Mouse (Mus musculus) hindbrain, embryonic 15.5 days (tissue): Measurements from ENCODE around the gene AC124502.3. TPM values are rescaled to one million over a fixed set of nuclear protein-coding genes. Genes with fewer than 3 reads are reported as not detected.

Experiments
- ATAC-seq: fragments of 200-750 bp; cut with Nextera tagmentation; 2 replicates; pipeline ENCODE4 v1.8.0; 2017; ENCODE audit warnings: low read depth, moderate number of reproducible peaks, moderate TSS enrichment; ENCODE audit not compliant: low FRiP score
- H3K27ac ChIP-seq: fragments of 300-500 bp; sonication (generic); replicated peaks from 2 replicates; pipeline ENCODE4 v1.5.1; 2015; ENCODE audit warnings: mild to moderate bottlenecking, inconsistent platforms
- H3K27me3 ChIP-seq: fragments of 300-500 bp; sonication (generic); 2 replicates; pipeline ENCODE4 v1.6.1; 2015; ENCODE audit warnings: control low read depth, inconsistent platforms
- H3K36me3 ChIP-seq: fragments of 300-500 bp; sonication (generic); 2 replicates; pipeline ENCODE4 v1.6.1; 2015; ENCODE audit warnings: control low read depth, inconsistent platforms
- H3K4me1 ChIP-seq: fragments of 300-500 bp; sonication (generic); replicated peaks from 2 replicates; pipeline ENCODE4 v1.6.1; 2015; ENCODE audit warnings: control low read depth, inconsistent platforms
- H3K4me2 ChIP-seq: fragments of 300-500 bp; sonication (generic); 2 replicates; pipeline ENCODE4 v1.6.1; 2015; ENCODE audit warnings: moderate library complexity, mild to moderate bottlenecking, inconsistent platforms
- H3K4me3 ChIP-seq: fragments of 300-500 bp; sonication (generic); 2 replicates; pipeline ENCODE4 v1.5.1; 2015; ENCODE audit warnings: mild to moderate bottlenecking, inconsistent platforms
- H3K9ac ChIP-seq: fragments of 300-500 bp; sonication (generic); 2 replicates; pipeline ENCODE4 v1.6.1; 2015; ENCODE audit warnings: inconsistent platforms
- H3K9me3 ChIP-seq: fragments of 300-500 bp; sonication (generic); 2 replicates; pipeline ENCODE4 v1.6.1; 2016; ENCODE audit warnings: control low read depth, inconsistent platforms
- WGBS: fragments of 180-500 bp; shearing (Covaris S2); methylation state at CpG from one replicate; pipeline ENCODE4 v1.1.7; 2015; 5-methylcytosine and 5-hydroxymethylcytosine counted together
- polyA plus RNA-seq: library from polyadenylated mRNA; unstranded; fragments of >200 nt; fragmentation: Nextera tagmentation; extraction: Ambion mirVana; gene quantifications from 2 replicates; pipeline ENCODE4 v1.2.1, GENCODE M21; 2015

Gene AC124502.3
- polyA plus RNA-seq, 1 experiment from 2014 or later, result 5.1 TPM

- WGBS, result 70% methylated on average over 12 of the region's 12 CpGs
Measured at GRCm38 (mm10) chr19:5093481-5094242, 55.0 kb downstream of the AC124502.3 start.

GRCm38 (mm10) chr19:5094243-5094632 is 55.5 kb downstream of the AC124502.3 start:
- Histone ChIP-seq H3K27ac (peak overlapping the region; percentile 97), H3K27me3 (no peaks in the 10 kb centered on the region), H3K4me1 (peaks cover 60% of the 10 kb centered on the region), H3K9ac (peak overlapping the region; percentile 45), H3K4me3 (peak overlapping the region; percentile 91), H3K9me3 (no peaks in the 10 kb centered on the region), H3K4me2 (peak overlapping the region; percentile 87), H3K36me3 (peaks cover 30% of the 10 kb centered on the region)
- under 1% methylated on average over 21 of the region's 21 CpGs for WGBS
- peak; percentile 62 for ATAC-seq

More at GRCm38 (mm10) chr19:5093481-5094242, 55.0 kb downstream of the AC124502.3 start:
- no peak for ATAC-seq
- H3K4me1 ChIP-seq, result peaks cover 60% of the 10 kb centered on the region
- H3K27me3 ChIP-seq, result no peaks in the 10 kb centered on the region
- peak overlapping the region; percentile 91; the same call in 1 of the 2 replicates for H3K4me3 ChIP-seq
- H3K9ac ChIP-seq, result peak overlapping the region; percentile 45; the same call in 1 of the 2 replicates
- peak overlapping the region; percentile 97 for H3K27ac ChIP-seq
- peak overlapping the region; percentile 87 for H3K4me2 ChIP-seq
- peaks cover 30% of the 10 kb centered on the region for H3K36me3 ChIP-seq
- H3K9me3 ChIP-seq, result no peaks in the 10 kb centered on the region

DNA sequence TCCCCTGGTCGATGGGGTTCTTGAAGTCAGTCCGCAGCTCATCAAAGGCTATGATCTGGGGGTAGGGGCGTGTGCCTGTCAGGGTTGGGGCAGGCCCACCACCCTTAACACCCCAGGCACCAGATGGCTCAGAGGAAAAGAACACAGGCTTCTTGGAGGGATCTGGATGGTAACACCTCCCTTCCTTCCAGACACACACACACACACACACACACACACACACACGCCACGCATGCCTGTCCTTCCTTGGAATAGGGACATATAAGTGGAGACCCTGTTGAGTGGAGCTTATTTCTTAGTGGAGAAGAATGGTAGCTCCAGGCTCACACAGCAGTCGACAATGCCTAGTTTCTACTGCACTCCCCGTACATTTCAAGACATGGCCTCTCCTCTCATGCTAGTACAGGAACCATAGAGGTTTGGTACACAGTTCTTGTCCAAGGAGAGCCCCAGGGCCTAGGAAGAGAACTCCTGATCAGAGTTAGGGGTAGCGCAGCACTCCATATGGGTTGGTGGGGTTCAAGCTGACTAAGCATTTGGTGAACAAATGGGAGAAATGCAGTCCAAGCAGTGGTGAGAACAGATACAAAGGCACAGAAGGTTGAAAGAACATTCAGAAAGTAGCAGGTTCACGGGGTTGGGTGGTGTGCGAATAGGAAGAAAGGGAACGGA is 56.2 kb downstream of the AC124502.3 start:
- H3K4me3 ChIP-seq, result peak overlapping the region; percentile 91
- peak overlapping the region; percentile 97 for H3K27ac ChIP-seq
- H3K27me3 ChIP-seq, result no peaks in the 10 kb centered on the region
- H3K9ac ChIP-seq, result peak overlapping the region; percentile 45
- 25% methylated on average over 11 of the region's 11 CpGs for WGBS
- H3K4me1 ChIP-seq, result peaks cover 61% of the 10 kb centered on the region
- peaks cover 33% of the 10 kb centered on the region for H3K36me3 ChIP-seq
- H3K4me2 ChIP-seq, result peak overlapping the region; percentile 87
- no peak; the same call in 1 of the 2 replicates for ATAC-seq
- H3K9me3 ChIP-seq, result no peaks in the 10 kb centered on the region

- WGBS, result 7% methylated on average over 9 of the region's 9 CpGs
- peak overlapping the region; percentile 99 for H3K9ac ChIP-seq
- H3K36me3 ChIP-seq, result peaks cover 36% of the 10 kb centered on the region
- peak overlapping the region; percentile 87 for H3K4me2 ChIP-seq
- H3K27ac ChIP-seq, result peak overlapping the region; percentile 97
- H3K4me1 ChIP-seq, result peaks cover 63% of the 10 kb centered on the region
- no peaks in the 10 kb centered on the region for H3K9me3 ChIP-seq
- H3K27me3 ChIP-seq, result no peaks in the 10 kb centered on the region
- peak overlapping the region; percentile 91 for H3K4me3 ChIP-seq
- ATAC-seq, result no peak
Measured at GRCm38 (mm10) chr19:5095887-5096474, 57.3 kb downstream of the AC124502.3 start.

GRCm38 (mm10) chr19:5097521-5098362 is 59.1 kb downstream of the AC124502.3 start:
- Histone ChIP-seq H3K4me2 (peak overlapping the region; percentile 87), H3K4me1 (peaks cover 63% of the 10 kb centered on the region), H3K27me3 (no peaks in the 10 kb centered on the region), H3K9ac (peak overlapping the region; percentile 99), H3K27ac (peak overlapping the region; percentile 97), H3K9me3 (no peaks in the 10 kb centered on the region), H3K36me3 (peaks cover 34% of the 10 kb centered on the region), H3K4me3 (peak overlapping the region; percentile 91)
- peak; percentile 39 for ATAC-seq
- WGBS, result 2% methylated on average over 21 of the region's 31 CpGs

GRCm38 (mm10) chr19:5098363-5099143 is 59.9 kb downstream of the AC124502.3 start, which contains the start of gene Cnih2:
TSS of gene Cnih2 (minus strand) at chr19:5098521.
- Histone ChIP-seq H3K27ac (peak within 1 kb of the TSS; percentile 97), H3K4me3 (peak within 1 kb of the TSS; percentile 91), H3K9ac (peak within 1 kb of the TSS; percentile 99), H3K9me3 (no peaks in the 10 kb centered on the region), H3K36me3 (peaks cover 35% of the 10 kb centered on the region), H3K4me1 (peaks cover 56% of the 10 kb centered on the region), H3K27me3 (no peaks in the 10 kb centered on the region), H3K4me2 (peak within 1 kb of the TSS; percentile 87)
- ATAC-seq, result peak; percentile 68
- 1% methylated on average over 41 of the region's 48 CpGs for WGBS

Other genes starting within 250 kb of the AC124502.3 start
- gene Rbm4, start 245.0 kb upstream of the AC124502.3 start, polyA plus RNA-seq, result 72.3 and 87.5 TPM in 2 replicates
- 22.9 and 23.9 TPM in 2 replicates for gene Gm21992, start 227.3 kb upstream of the AC124502.3 start, polyA plus RNA-seq
- 62.4 and 64.8 TPM in 2 replicates for gene Rbm14, start 227.3 kb upstream of the AC124502.3 start, polyA plus RNA-seq
- gene Ccs, start 199.6 kb upstream of the AC124502.3 start, polyA plus RNA-seq, result 40.8 and 41.4 TPM in 2 replicates
- gene Ccdc87, start 199.5 kb upstream of the AC124502.3 start, polyA plus RNA-seq, result 0.55 and 0.73 TPM in 2 replicates
- gene Ctsf, start 183.8 kb upstream of the AC124502.3 start, polyA plus RNA-seq, result 76.5 and 78.7 TPM in 2 replicates
- 1.6 and 2.3 TPM in 2 replicates for gene Actn3, start 161.0 kb upstream of the AC124502.3 start, polyA plus RNA-seq
- gene Zdhhc24, start 160.2 kb upstream of the AC124502.3 start, polyA plus RNA-seq, result 23.3 and 24.1 TPM in 2 replicates
- 8.5 and 10.3 TPM in 2 replicates for gene Bbs1, start 132.3 kb upstream of the AC124502.3 start, polyA plus RNA-seq
- 106 and 108 TPM in 2 replicates for gene Dpp3, start 110.6 kb upstream of the AC124502.3 start, polyA plus RNA-seq
- gene Peli3, start 95.8 kb upstream of the AC124502.3 start, polyA plus RNA-seq, result 13.3 and 13.7 TPM in 2 replicates
- 95.7 and 101 TPM in 2 replicates for gene Mrpl11, start 76.7 kb upstream of the AC124502.3 start, polyA plus RNA-seq
- gene Npas4, start 48.6 kb upstream of the AC124502.3 start, polyA plus RNA-seq, result 0.31 and 0.51 TPM in 2 replicates
- 12.2 and 15.4 TPM in 2 replicates for gene Slc29a2, start 15.0 kb upstream of the AC124502.3 start, polyA plus RNA-seq
- 93.1 and 97.9 TPM in 2 replicates for gene B4gat1, start 65 bp upstream of the AC124502.3 start, polyA plus RNA-seq
- 30.7 and 31.7 TPM in 2 replicates for gene Brms1, start 2.5 kb downstream of the AC124502.3 start, polyA plus RNA-seq
- gene Rin1, start 11.6 kb downstream of the AC124502.3 start, polyA plus RNA-seq, result 0.79 and 1.1 TPM in 2 replicates
- gene Cd248, start 29.2 kb downstream of the AC124502.3 start, polyA plus RNA-seq, result 19.8 and 22.0 TPM in 2 replicates
- gene Tmem151a, start 46.6 kb downstream of the AC124502.3 start, polyA plus RNA-seq, result 28.3 and 34.0 TPM in 2 replicates
- 55.8 and 64.0 TPM in 2 replicates for gene Yif1a, start 49.6 kb downstream of the AC124502.3 start, polyA plus RNA-seq
- gene Cnih2, start 59.6 kb downstream of the AC124502.3 start, polyA plus RNA-seq, result 364 and 435 TPM in 2 replicates
- gene Rab1b, start 68.2 kb downstream of the AC124502.3 start, polyA plus RNA-seq, result 210 and 222 TPM in 2 replicates
- 76.9 and 90.2 TPM in 2 replicates for gene Klc2, start 79.7 kb downstream of the AC124502.3 start, polyA plus RNA-seq
- gene Pacs1, start 234.2 kb downstream of the AC124502.3 start, polyA plus RNA-seq, result 47.4 and 58.3 TPM in 2 replicates